Mouse (Mus musculus) liver, postnatal 0 days (tissue): ENCODE measurements around the gene Hacl1.

ENCODE experiments used
- CTCF ChIP-seq: sonication (generic); IDR thresholded peaks from 2 replicates; pipeline ENCODE4 v1.5.1; 2016; ENCODE audit warnings: antibody characterized with exemption, low read depth
- EP300 ChIP-seq: IDR thresholded peaks from 2 replicates; pipeline ENCODE4 v1.6.1; 2016; ENCODE audit warnings: antibody characterized with exemption, low read depth, mild to moderate bottlenecking

GRCm38 (mm10) chr14:31660312-31661093, 19.4 kb upstream of the Hacl1 start:
- TF ChIP-seq CTCF (no peak), EP300 (no peak)
